Mouse (Mus musculus): ENCODE measurements at regions not wholly inside any gene's neighbourhood (a gene's known extent, or its start where the extent isn't known, plus 50 kb on each side); places are given as distances from the start of the nearest gene placed in this dataset.

- no peak for TF ChIP-seq CTCF (IDR thresholded peaks at IDR 0.05; ENCODE audit: extremely low read depth, insufficient read depth, insufficient read length, insufficient replicate concordance)
- TF ChIP-seq POLR2A (IDR thresholded peaks at IDR 0.05; ENCODE audit: low read depth, low read length) = no peak
Observed at GRCm38 (mm10) chr3:21678265-21678664, 398.2 kb upstream of the Tbl1xr1 start.

Measured in spleen, adult 2 months (tissue).